Mouse (Mus musculus) limb, embryonic 14.5 days (tissue): ENCODE measurements at regions not wholly inside any gene's neighbourhood (a gene's known extent, or its start where the extent isn't known, plus 50 kb on each side); places are given as distances from the start of the nearest gene placed in this dataset.

Experiments
- ATAC-seq: fragments of 200-750 bp; cut with Nextera tagmentation; 2 replicates; pipeline ENCODE4 v1.8.0; 2017; ENCODE audit warnings: low read depth, moderate number of reproducible peaks, moderate TSS enrichment; ENCODE audit not compliant: low FRiP score
- DNase-seq: peaks from one replicate; pipeline ENCODE4 v3.0.0-alpha.2; 2015; ENCODE audit warnings: low spot score
- H3K27ac ChIP-seq: fragments of 300-500 bp; sonication (generic); replicated peaks from 2 replicates; pipeline ENCODE4 v1.5.1; 2014; ENCODE audit warnings: low read depth, mild to moderate bottlenecking, low read length, moderate library complexity, mixed read lengths
- H3K27me3 ChIP-seq: fragments of 300-500 bp; sonication (generic); 2 replicates; pipeline ENCODE4 v1.6.1; 2014; ENCODE audit warnings: low read length, mixed read lengths; ENCODE audit not compliant: control insufficient read depth, insufficient read depth
- H3K36me3 ChIP-seq: fragments of 300-500 bp; sonication (generic); 2 replicates; pipeline ENCODE4 v1.6.1; 2014; ENCODE audit warnings: mild to moderate bottlenecking, low read length, moderate library complexity, mixed read lengths; ENCODE audit not compliant: control insufficient read depth, insufficient read depth
- H3K4me1 ChIP-seq: fragments of 300-500 bp; sonication (generic); 2 replicates; pipeline ENCODE4 v1.6.1; 2014; ENCODE audit warnings: antibody characterized with exemption, low read length, mixed read lengths; ENCODE audit not compliant: control insufficient read depth, insufficient read depth
- H3K4me2 ChIP-seq: fragments of 300-500 bp; sonication (generic); replicated peaks from 2 replicates; pipeline ENCODE4 v1.6.1; 2014; ENCODE audit warnings: low read depth, mild to moderate bottlenecking, low read length, moderate library complexity; ENCODE audit not compliant: severe bottlenecking
- H3K4me3 ChIP-seq: fragments of 300-500 bp; sonication (generic); replicated peaks from 2 replicates; pipeline ENCODE4 v1.5.1; 2014; ENCODE audit warnings: low read length
- H3K9ac ChIP-seq: fragments of 300-500 bp; sonication (generic); 2 replicates; pipeline ENCODE4 v1.6.1; 2014; ENCODE audit warnings: mild to moderate bottlenecking, low read depth, low read length, moderate library complexity; ENCODE audit not compliant: severe bottlenecking
- H3K9me3 ChIP-seq: fragments of 300-500 bp; sonication (generic); 2 replicates; pipeline ENCODE4 v1.6.1; 2016; ENCODE audit warnings: low read length; ENCODE audit not compliant: control insufficient read depth
- POLR2A ChIP-seq: fragments of 200-500 bp; IDR thresholded peaks from 2 replicates; pipeline ENCODE4 v1.8.0; 2012; ENCODE audit warnings: inconsistent platforms, mild to moderate bottlenecking, moderate library complexity, borderline replicate concordance; ENCODE audit not compliant: insufficient read depth, insufficient read length; ENCODE audit errors: extremely low read depth
- WGBS: fragments of 180-500 bp; shearing (Covaris S2); extraction: QIAGEN DNeasy Blood & Tissue Kit; methylation state at CpG from one replicate; pipeline ENCODE4 v1.1.7; 2014; 5-methylcytosine and 5-hydroxymethylcytosine counted together

DNA sequence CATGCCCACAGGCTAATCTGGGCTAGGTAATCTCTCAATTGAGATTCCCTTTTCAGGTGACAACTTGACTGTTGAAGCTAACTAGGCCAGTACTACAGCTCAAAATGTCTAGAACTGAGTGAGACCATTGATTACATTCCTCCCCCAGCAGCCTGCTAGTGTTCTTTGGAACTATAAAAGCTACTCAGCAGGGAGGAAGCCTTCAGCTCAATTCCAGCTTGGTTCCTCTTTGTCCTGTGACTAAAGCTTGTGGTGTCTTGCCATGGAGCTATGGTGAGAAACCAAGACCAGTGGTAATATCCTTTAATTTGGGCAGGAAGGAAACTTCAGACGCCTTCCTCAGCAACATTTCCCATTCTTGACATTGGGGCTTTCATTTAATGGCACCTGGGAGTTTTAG lies 52.9 kb upstream of the Ccser1 start:
- no peak for TF ChIP-seq POLR2A
- no peak overlapping the region for H3K4me2 ChIP-seq
- no peaks in the 10 kb centered on the region for H3K27me3 ChIP-seq
- H3K9me3 ChIP-seq, result no peaks in the 10 kb centered on the region
- H3K36me3 ChIP-seq, result no peaks in the 10 kb centered on the region
- H3K9ac ChIP-seq, result no peak overlapping the region
- DNase-seq (no peak), ATAC-seq (no peak)
- no peak overlapping the region for H3K4me3 ChIP-seq
- H3K27ac ChIP-seq, result no peak overlapping the region
- no peaks in the 10 kb centered on the region for H3K4me1 ChIP-seq
- 57% methylated on average over 1 of the region's 1 CpGs for WGBS

DNA sequence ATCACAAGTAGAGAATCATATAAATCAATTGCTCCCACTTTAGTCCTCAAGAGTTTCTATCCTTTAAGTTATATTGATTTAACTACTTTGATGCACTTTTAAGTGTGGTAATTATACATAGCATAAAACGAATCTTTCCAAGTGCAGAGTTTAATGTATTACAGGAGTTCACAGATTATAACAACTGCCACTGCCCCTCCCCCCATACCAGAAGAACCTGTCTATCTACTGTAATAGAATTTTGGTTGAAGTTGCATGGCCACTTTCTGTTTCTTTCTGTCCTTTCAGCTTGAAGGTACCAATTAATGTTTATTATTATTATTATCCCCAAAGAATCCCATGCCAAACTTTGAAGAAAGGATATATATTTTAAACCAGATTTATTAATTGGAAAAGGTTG lies 51.9 kb upstream of the Ccser1 start:
- no peaks in the 10 kb centered on the region for H3K4me1 ChIP-seq
- DNase-seq, result peak; percentile 25
- no peaks in the 10 kb centered on the region for H3K27me3 ChIP-seq
- H3K9ac ChIP-seq, result no peak overlapping the region
- no peaks in the 10 kb centered on the region for H3K9me3 ChIP-seq
- no peak overlapping the region for H3K4me3 ChIP-seq
- H3K4me2 ChIP-seq, result no peak overlapping the region
- H3K36me3 ChIP-seq, result no peaks in the 10 kb centered on the region
- ATAC-seq, result no peak
- 76% methylated on average over 1 of the region's 1 CpGs for WGBS
- no peak for TF ChIP-seq POLR2A
- H3K27ac ChIP-seq, result no peak overlapping the region
